Mouse (Mus musculus) induced T-regulatory cell, adult 2 months (primary cell): ENCODE results near the gene Rab33b.

ENCODE experiments used
- DNase-seq: peaks from one replicate; pipeline ENCODE4 v3.0.0-alpha.2; 2012; ENCODE audit warnings: low read depth

Rab33b gene

DNA sequence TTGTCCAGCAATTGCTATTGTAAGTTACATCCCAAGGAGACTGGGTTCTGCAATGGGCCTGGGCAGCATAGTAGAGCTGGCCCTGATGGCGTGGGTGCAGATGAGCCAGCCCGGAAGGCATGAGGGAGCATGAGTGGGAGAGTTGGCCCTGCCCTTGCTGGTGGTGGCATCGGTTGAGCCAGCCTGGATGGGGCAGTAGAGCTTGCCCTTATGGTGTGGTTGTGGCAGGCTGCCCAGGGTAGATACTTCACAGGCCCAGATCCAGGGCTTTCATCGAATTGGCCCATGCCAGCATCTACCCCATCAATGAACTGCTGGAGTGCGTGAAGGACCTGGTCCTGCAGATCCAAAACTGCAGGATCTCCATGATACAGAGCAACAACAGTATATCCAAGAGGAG lies 28.3 kb downstream of the Rab33b start:
- DNase-seq, result no peak

DNA sequence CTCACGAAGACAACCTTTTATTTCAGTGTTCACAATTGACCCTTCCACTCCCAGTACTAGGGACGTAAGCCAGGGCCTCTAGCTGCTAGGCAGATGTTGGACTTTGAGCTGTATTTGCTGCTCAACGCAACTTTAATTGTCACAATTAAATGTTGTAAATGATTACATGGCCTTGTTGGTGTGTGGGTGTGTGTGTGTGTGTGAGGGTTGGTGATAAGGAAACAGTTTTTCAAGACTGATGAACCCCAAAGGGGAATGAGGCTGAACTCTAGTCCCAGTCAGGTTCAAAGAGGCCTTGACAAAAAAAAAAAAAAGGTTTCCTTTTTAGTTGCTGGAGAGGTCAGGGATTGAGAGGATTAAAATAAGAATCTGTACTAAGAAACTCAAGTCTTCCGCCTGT lies 33.7 kb downstream of the Rab33b start:
- no peak for DNase-seq

DNA sequence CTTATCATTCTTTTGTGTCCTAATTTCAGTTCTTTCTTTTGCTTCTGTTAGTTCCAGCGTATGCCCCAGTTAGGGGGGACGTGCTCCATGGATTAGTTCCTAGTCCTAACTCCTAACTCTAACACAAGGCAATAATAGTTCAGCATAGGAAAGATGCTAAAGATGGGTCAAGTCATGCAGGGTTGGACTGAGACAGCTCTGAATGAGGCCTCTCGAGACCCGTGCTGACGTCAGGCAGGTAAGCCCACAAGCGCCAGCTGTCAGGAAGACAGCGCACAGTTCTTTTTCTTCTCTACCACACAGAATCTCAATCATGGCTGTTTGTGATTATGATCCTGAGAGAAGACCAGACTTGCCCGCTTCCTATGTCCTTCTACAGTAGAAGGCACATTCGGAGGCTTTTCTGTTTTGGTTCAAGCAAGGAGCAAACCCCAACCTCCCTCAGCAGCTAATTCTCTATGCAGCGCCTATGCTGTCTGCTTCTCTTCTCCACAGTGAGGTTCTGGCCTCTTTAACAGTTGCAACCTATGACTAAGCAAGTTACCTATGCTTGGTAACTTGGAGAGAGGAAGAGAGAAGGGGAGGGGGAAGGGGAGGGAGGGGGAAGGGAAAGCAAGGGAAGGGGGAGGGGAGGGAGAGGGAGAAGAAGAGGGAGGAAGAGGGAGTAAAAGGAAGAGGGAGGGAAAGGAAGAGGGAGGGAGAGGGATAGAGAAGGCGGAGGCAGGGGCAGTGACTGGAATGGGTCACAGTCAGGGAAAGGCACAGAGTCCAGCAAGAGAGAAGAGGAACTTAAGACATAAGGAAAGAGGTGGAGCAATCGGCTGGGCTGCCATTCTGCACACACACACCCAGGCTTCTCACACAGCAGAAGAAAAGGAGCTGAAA lies 34.4 kb downstream of the Rab33b start:
- no peak for DNase-seq

DNA sequence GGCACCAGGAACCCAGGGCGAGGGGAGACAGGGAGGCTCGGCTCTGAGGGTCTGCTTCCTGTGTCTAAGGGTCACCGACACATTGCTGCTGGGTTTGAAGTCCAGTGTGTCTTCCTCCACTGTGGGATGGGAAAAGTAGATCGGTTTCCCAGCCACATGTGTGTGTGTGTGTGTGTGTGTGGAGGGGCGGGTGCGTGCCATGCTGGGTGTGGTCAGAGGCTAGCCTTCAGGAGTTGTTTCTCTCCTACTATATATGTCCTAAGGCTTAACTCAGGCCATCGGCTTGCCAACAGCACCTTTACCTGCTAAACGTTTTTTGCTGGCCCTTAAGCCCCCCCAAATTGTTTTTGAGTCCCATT lies 35.0 kb downstream of the Rab33b start:
- no peak for DNase-seq

DNA sequence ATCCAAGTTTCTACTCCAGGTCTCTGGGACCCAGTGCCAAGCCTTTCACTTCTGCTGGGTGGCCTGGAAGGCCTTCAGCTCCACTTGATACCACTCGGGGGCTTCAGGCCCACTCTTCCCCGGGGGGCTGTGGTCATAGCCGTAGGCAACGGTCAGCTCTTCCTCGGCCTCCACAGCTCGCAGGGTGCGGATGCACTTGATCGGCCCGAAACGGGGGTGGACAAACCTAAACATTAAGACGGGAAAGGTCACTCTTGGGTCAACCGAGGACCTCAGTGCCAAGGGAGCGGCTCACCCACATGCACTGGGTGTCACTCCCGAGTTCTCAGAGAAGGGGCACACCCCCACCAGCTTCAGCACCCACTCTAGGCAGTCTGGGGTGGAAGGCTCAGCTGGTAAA lies 37.5 kb downstream of the Rab33b start:
- no peak for DNase-seq

DNA sequence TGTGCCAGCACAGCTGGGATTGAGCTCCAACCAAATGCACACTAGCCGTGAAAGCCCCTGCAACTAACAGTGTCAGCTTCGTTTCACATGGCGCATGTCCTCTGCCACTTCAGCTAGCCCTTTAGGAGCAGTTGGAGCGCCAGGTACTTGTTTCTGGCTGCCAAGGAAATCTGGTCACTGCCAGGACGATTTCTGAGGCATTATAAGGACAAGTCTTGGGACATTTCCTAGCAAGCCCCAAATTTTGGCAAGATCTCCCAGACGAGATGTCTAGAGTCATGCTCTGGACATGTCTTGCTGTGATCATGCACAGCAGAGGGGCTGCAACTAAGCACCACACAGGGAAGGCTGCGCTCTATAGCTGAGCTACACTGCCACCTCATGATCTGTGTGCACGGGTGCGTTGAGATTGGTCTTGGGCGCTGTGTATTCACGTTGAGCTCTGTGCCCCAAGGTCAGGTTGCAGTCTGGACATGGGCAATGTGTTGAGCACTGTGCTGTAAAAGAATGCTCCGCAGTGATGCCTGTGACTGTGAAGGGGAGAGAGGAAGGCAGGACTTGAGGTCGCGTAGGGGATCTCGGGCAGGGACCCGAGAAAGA lies 41.6 kb downstream of the Rab33b start:
- DNase-seq, result no peak

DNA sequence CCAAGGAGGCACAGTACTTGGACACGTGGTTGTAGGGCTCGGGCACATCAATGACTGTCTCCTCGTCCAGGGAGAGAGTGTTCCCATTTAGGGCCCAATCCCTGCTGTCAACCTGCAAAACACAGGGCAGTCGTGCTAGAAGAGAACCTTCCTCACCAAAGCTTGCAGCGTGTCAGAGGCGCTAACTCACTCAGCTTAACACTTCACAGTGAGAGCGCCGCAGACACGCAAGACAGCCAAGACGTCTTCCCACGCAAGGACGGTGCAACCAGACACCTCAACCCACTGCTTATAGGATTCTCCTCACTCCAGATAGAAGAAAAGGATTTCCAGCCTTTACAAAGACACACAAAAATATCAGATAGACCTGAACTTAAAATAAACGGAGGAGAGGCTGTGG lies 43.2 kb downstream of the Rab33b start:
- no peak for DNase-seq

DNA sequence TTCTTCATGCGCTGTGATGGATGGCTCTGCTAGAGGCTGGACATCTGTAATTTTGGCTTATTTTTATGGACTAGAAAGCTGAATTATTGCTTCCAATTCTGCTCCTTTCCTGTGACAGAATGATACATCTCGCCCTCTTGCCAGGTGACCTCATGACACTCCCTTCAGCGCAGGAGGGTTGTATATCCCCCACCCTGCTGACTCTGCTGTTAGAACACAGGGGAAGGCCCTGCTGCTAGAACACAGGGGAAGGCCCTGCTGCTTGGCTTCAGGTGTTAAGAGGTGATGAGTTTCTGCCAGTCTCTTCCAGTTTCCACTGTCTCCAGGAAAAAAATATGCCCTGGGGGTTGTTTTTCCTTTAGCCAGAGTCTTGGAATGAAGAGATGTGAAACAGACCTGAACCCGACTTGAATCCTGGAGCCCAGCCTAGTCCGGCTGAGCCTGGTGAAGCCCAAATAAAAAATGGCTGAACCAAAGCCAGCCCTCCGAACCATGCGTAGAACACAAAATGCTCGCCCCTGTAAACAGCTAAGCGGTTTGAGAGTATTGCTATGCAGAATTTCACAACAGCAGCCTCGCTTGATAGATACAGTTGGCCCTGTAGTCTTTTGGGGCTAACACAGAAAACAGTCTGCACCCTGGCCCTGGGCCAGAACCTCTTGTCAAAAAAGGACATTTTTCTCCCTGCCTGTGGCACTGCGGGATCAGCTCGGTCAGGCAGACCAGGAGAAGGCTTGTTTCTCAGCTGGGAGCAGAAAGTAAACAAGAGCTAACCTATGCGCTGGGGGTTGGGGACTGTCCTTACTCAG lies 48.0 kb downstream of the Rab33b start:
- no peak for DNase-seq

DNA sequence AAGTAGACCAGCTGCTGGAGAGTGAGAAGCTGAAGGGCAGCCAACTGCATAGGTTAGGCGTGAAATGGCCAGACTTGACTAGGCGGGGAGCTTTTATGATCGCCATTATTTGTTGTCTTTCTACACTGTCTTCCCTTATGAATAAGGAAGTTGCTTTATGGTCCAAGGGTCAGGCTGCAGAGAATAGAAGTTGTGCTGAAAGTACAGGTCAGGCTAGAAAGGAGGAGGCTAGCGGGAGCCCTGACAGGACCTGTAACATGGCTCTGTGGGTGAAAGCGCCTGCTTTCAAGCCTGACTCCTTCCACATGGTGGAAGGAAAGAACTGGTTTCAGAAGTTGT lies 48.5 kb downstream of the Rab33b start:
- no peak for DNase-seq

DNA sequence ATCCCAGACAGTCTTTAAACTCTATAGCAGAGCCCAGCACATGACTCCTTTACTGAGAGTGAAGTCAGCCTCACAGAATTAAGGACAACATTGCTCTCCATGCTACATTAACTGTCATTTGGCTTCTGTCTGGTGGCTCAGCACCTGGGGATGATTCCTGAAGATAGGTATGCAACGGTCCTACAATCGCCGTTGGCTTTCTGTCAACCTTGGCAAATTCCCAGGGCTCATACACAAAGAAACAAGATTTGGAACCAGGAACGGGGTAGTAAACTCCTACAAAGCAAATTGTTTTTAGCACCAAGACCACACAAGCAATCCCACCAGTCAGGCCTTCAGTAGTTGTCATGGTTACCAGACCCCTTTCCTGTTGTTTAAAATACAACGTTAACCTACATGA lies 49.9 kb downstream of the Rab33b start:
- DNase-seq, result no peak

DNA sequence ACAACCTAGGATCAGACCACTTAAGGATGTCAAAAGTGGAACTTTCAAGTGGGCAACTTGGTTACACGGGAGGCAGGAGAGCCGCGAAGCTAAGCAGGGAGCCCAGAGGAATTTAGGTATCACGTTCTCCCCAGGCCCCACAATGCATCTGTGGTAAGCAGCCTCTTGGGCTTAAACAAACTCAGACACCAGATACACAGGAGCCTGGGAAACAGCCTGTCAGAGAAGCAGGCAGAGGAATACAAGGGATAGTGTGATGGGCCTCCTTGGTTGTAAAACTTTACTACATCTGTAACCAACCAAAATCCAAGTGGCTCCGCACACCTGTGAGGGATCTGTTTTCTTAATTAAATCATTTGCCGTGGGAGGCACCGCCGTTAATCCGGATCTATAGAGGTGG lies 50.3 kb downstream of the Rab33b start:
- no peak for DNase-seq

DNA sequence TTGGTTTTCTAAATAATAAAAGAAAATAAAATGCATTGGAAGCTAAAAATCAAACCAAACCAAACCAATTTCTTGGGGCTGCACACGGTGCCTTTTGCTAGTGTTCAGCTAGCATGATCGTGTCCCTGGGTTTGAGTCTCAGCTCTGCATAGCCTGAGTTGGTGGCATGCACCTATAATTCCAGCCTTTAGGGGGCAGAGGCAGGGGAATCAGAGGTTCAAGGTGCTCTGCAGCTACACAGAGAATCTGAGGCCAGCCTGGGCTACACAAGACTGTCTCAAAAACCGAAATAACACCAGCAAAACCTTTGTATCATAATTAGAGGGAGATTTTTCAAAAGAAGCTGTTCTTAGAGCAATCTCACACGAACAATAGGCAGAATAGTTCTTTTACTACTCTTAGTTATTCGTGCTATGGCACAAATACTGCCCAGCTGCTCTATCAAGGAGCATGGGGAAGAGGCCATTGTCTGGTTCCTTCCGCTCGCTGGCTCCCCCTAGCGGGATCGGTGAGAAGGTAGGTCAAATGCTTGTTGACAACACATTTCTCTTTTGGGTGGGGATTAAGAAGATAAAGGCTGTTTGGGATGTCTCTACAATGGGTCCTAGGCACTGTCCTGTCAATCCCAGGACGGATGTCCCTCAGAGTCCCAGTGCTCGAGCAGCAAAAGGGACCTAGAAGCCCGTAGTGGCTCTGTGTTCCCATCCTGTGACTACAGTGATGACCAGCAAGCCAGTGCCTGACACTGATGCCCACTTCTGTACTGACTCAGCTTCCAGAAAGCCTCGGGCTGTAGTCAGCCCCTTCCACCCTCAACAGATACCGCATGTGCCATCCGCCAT lies 56.1 kb downstream of the Rab33b start:
- DNase-seq, result peak; percentile 88

DNA sequence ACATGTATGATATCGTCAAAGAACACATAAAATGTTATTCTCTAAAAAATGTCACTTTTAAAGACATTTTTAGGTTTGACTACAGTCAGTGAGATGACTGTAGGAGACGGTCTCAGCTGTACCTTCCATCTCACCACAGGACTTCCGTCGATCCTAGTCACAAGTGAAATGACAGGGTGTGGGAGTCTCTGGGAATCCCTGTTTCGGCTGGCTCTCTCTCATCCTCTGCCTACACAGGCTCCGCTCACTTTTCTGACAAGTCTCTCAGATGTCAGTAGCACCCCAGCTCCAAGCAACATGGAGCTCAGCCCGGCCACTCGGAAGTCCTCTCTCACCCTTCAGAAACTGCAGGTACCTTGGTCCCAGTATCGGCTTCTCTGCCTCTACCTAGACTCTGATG lies 56.9 kb downstream of the Rab33b start:
- no peak for DNase-seq

DNA sequence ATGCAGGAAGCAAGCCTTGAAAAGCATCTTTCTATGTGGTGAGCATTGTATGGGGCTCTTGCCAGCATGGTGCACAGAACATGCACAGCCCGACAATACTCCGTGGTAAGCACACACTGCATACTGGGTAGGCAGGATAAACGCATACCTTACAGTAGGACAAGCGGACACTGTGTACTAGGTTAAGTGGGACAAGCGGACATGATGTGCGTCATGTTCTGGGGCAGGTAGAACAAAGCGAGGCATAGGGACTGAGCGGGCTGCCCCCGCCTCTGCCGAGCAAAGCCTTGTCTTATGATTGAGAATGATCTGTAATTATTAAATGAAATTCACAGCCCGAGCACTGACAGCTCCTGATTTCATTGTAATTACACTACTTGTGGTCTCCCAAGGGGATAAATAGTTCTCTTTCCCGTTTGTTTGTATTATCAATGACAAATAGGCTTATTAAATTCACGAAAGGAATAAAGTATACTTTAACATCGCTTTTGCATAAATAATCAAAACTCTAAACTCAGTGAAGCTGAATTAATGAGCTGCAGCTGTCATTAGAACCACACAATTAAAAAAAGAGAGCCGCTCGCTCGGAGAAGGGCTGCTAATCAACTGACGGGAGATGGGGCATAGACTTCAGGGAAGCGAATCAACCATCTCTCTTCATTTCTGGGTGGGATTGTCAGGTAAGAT lies 60.9 kb downstream of the Rab33b start:
- no peak for DNase-seq
